Mouse (Mus musculus): ENCODE results near the gene Efna4. TPM values are rescaled to one million over a fixed set of nuclear protein-coding genes. Genes with fewer than 3 reads are reported as not detected.

The Efna4 gene
- polyA plus RNA-seq, 1 experiment: 0.29 TPM

GRCm38 (mm10) chr3:89364631-89365030, 26.8 kb upstream of the Efna4 start:
- H3K36me3 ChIP-seq (replicated peaks; ENCODE audit: low read length): no peaks in the 10 kb centered on the region
- H3K4me1 ChIP-seq: peaks cover 5% of the 10 kb centered on the region
- TF ChIP-seq GATA1 (IDR thresholded peaks at IDR 0.05; ENCODE audit: borderline replicate concordance, low read length): no peak
- TF ChIP-seq FLI1 (IDR thresholded peaks at IDR 0.05; ENCODE audit: low read length): no peak
- H3K9me3 ChIP-seq: no peaks in the 10 kb centered on the region
- H3K4me3 ChIP-seq (replicated peaks): no peak overlapping the region
- peaks cover 89% of the 10 kb centered on the region for H3K27me3 ChIP-seq (replicated peaks)

GRCm38 (mm10) chr3:89361675-89362074, 23.8 kb upstream of the Efna4 start, which contains the start of gene Dcst2:
TSS of gene Dcst2 (plus strand) at chr3:89361975.
- no peaks in the 10 kb centered on the region for H3K9me3 ChIP-seq
- no peaks in the 10 kb centered on the region for H3K36me3 ChIP-seq (replicated peaks; ENCODE audit: low read length)
- peaks cover 9% of the 10 kb centered on the region for H3K4me1 ChIP-seq
- no peak for TF ChIP-seq FLI1 (IDR thresholded peaks at IDR 0.05; ENCODE audit: low read length)
- TF ChIP-seq GATA1 (IDR thresholded peaks at IDR 0.05; ENCODE audit: borderline replicate concordance, low read length): no peak
- H3K27me3 ChIP-seq (replicated peaks): peaks cover 90% of the 10 kb centered on the region
- H3K4me3 ChIP-seq (replicated peaks): no peak within 1 kb of the TSS

- TF ChIP-seq GATA1 (IDR thresholded peaks at IDR 0.05; ENCODE audit: borderline replicate concordance, low read length) (no peak), FLI1 (IDR thresholded peaks at IDR 0.05; ENCODE audit: low read length) (no peak)
- Histone ChIP-seq H3K9me3 (no peaks in the 10 kb centered on the region), H3K4me1 (peaks cover 17% of the 10 kb centered on the region), H3K36me3 (replicated peaks; ENCODE audit: low read length) (no peaks in the 10 kb centered on the region), H3K4me3 (replicated peaks) (no peak overlapping the region), H3K27me3 (replicated peaks) (peaks cover 91% of the 10 kb centered on the region)
These were observed 22.4 kb upstream of the Efna4 start for GRCm38 (mm10) chr3:89360237-89360636.

- no peaks in the 10 kb centered on the region for H3K9me3 ChIP-seq
- no peaks in the 10 kb centered on the region for H3K36me3 ChIP-seq (replicated peaks; ENCODE audit: low read length)
- peaks cover 23% of the 10 kb centered on the region for H3K4me1 ChIP-seq
- H3K27me3 ChIP-seq (replicated peaks): peaks cover 86% of the 10 kb centered on the region
- no peak overlapping the region for H3K4me3 ChIP-seq (replicated peaks)
- TF ChIP-seq FLI1 (IDR thresholded peaks at IDR 0.05; ENCODE audit: low read length) (no peak), GATA1 (IDR thresholded peaks at IDR 0.05; ENCODE audit: borderline replicate concordance, low read length) (no peak)
These were observed 21.8 kb upstream of the Efna4 start for GRCm38 (mm10) chr3:89359630-89360029.

GRCm38 (mm10) chr3:89356029-89356428, 18.2 kb upstream of the Efna4 start:
- H3K4me3 ChIP-seq (replicated peaks): no peak overlapping the region
- no peak for TF ChIP-seq FLI1 (IDR thresholded peaks at IDR 0.05; ENCODE audit: low read length)
- no peak for TF ChIP-seq GATA1 (IDR thresholded peaks at IDR 0.05; ENCODE audit: borderline replicate concordance, low read length)
- no peaks in the 10 kb centered on the region for H3K36me3 ChIP-seq (replicated peaks; ENCODE audit: low read length)
- peaks cover 90% of the 10 kb centered on the region for H3K27me3 ChIP-seq (replicated peaks)
- peaks cover 31% of the 10 kb centered on the region for H3K4me1 ChIP-seq
- H3K9me3 ChIP-seq: no peaks in the 10 kb centered on the region

GRCm38 (mm10) chr3:89355512-89355902, 17.7 kb upstream of the Efna4 start:
- no peaks in the 10 kb centered on the region for H3K9me3 ChIP-seq
- H3K36me3 ChIP-seq (replicated peaks; ENCODE audit: low read length): no peaks in the 10 kb centered on the region
- H3K27me3 ChIP-seq (replicated peaks): peaks cover 89% of the 10 kb centered on the region
- no peak overlapping the region for H3K4me3 ChIP-seq (replicated peaks)
- no peak for TF ChIP-seq FLI1 (IDR thresholded peaks at IDR 0.05; ENCODE audit: low read length)
- TF ChIP-seq GATA1 (IDR thresholded peaks at IDR 0.05; ENCODE audit: borderline replicate concordance, low read length): no peak
- peaks cover 34% of the 10 kb centered on the region for H3K4me1 ChIP-seq

- peaks cover 38% of the 10 kb centered on the region for H3K4me1 ChIP-seq
- no peaks in the 10 kb centered on the region for H3K9me3 ChIP-seq
- no peak overlapping the region for H3K4me3 ChIP-seq (replicated peaks)
- no peaks in the 10 kb centered on the region for H3K36me3 ChIP-seq (replicated peaks; ENCODE audit: low read length)
- H3K27me3 ChIP-seq (replicated peaks): peaks cover 89% of the 10 kb centered on the region
- TF ChIP-seq FLI1 (IDR thresholded peaks at IDR 0.05; ENCODE audit: low read length) (no peak), GATA1 (IDR thresholded peaks at IDR 0.05; ENCODE audit: borderline replicate concordance, low read length) (no peak)
These were observed 17.1 kb upstream of the Efna4 start for GRCm38 (mm10) chr3:89354816-89355511.

- Histone ChIP-seq H3K4me1 (peaks cover 62% of the 10 kb centered on the region), H3K9me3 (no peaks in the 10 kb centered on the region), H3K4me3 (replicated peaks) (no peak overlapping the region), H3K27me3 (replicated peaks) (peaks cover 65% of the 10 kb centered on the region), H3K36me3 (replicated peaks; ENCODE audit: low read length) (peaks cover 5% of the 10 kb centered on the region)
- TF ChIP-seq GATA1 (IDR thresholded peaks at IDR 0.05; ENCODE audit: borderline replicate concordance, low read length) (no peak), FLI1 (IDR thresholded peaks at IDR 0.05; ENCODE audit: low read length) (no peak)
These were observed 13.4 kb upstream of the Efna4 start for GRCm38 (mm10) chr3:89351271-89351670.

- no peaks in the 10 kb centered on the region for H3K9me3 ChIP-seq
- H3K4me3 ChIP-seq (replicated peaks): peak within 1 kb of the TSS; percentile 93
- peaks cover 15% of the 10 kb centered on the region for H3K36me3 ChIP-seq (replicated peaks; ENCODE audit: low read length)
- H3K4me1 ChIP-seq: peaks cover 54% of the 10 kb centered on the region
- TF ChIP-seq GATA1 (IDR thresholded peaks at IDR 0.05; ENCODE audit: borderline replicate concordance, low read length) (no peak), FLI1 (IDR thresholded peaks at IDR 0.05; ENCODE audit: low read length) (no peak)
- peaks cover 55% of the 10 kb centered on the region for H3K27me3 ChIP-seq (replicated peaks)
These were observed 12.2 kb upstream of the Efna4 start, which contains the start of gene Adam15 for GRCm38 (mm10) chr3:89349869-89350501. TSS of gene Adam15 (minus strand) at chr3:89349996.

All from megakaryocyte, embryonic 14.5 days (primary cell).